Mouse (Mus musculus) brain, adult 10 weeks (tissue): ENCODE measurements around the gene Pmm2. TPM values are rescaled to one million over a fixed set of nuclear protein-coding genes. Genes with fewer than 3 reads are reported as not detected.

Experiments used
- polyA plus RNA-seq: library from polyadenylated mRNA; stranded (reverse); fragments of 350-450 nt; fragmentation: Illumina TruSeq; extraction: RNeasy Lipid Tissue Mini Kit (QIAGEN cat#74804); gene quantifications from one replicate; pipeline ENCODE4 v1.2.3, GENCODE M21; 2015; ENCODE audit warnings: low read depth, low replicate concordance

Pmm2 gene
- polyA plus RNA-seq = 28.0 TPM

DNA sequence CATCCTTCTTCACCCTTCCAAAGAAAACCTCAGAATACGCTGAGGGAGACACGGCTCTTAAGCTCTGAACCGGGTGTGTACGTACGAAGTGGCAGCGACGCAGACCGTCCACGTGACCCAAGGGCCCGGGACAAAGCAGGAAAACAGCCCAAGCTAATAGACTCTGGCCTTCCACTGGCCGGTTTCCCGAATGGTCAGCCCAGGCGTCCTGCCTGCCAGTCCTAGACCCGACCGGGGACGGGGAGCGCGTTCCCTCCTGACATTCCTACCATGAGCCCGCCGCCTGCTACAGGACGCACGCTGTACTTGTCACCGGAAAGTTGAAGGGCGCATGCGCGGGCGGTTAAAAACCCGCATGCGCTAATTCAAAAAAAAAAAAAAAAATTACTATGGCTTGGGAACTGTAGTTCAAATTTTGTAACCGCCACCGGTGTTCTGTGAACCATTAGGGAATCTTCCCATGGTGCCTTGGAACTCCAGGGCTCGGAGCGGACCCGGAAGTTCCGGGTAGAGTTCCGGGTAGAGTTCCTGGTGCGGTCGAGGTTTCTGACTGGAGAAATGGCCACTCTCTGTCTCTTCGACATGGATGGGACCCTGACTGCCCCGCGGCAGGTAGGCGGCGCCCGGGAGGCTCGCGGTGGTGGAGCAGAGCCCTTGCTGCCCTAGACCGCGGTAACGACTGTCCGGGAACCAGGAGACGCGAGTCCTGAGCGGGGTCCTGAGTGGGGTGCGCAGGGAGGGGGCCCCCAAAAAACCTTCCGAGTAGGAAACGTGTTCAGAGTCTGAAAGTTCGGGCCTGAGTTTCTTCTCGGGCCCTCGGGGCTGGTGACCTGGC is at the start of gene Pmm2, which contains the start of gene Tmem186:
Pmm2 (plus strand) TSS at position 458 of the 835 bp plus-strand sequence.
Tmem186 (minus strand) TSS at position 496 of the 835 bp plus-strand sequence.

DNA sequence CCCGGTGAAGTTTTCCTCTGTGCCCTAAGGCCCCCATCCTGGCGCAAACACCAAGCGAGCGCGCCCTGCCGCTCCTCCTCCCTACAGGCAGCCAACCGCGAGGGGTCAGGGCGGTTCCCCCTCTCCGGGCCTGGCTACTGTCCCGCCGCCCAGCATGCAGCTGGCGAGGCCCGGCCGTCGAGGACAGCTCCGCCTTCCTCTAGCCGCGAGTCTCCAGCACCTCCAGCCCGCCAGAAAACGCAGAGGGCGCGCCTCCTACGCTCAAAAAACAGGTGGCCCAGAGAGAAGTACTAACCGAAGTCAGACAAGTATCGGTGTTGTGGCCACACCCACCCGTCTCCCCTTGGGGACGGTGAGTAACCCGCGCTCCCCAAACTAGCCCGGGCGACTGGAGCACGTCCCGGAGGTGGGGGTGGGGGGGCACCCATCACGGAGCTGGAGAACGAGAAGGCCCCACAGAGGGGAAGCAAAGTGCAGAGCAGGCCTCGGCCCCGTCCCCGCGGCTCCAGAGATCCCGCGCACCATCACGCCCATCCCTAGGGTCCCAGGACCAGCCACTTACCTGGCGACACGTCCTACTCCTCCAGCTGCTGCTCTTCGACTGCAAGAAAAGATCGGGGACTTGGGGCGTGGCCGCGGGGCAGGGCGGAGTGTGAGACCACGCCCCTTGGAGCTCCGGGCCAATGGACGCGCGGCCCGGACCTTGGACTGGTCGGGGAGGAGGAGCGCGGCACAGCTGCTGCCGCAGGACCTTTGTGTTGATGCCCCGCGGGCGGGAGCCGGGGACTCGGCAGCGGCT is 34.3 kb downstream of the Pmm2 start, which contains the start of gene Carhsp1:
Carhsp1 (minus strand) TSS at position 605 of the 799 bp plus-strand sequence.

DNA sequence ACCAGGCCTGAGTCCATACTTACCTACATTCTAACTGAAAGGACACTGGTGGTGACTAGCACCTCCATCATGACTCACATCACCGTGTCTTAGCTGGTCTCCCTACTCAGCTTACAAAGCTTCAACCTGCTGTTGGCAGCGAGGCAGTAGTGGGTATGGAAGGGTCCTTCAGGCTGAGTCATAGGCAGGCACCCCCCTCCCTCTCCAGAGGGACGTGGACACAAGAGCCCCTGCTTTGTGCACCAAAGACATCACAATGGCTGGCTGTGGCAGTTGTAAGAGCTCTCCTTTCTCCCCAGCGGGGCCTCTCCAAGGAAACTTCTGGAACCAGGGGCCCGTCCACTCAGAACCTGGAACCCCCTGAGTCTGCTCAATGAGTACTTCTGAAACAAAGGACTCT is 43.0 kb downstream of the Pmm2 start, which contains the start of gene Gm5767:
Gm5767 (plus strand) TSS at position 301 of the 400 bp plus-strand sequence.

Other genes starting within 250 kb of the Pmm2 start
- gene Tmem114, start 212.5 kb upstream of the Pmm2 start, polyA plus RNA-seq = 0.98 TPM
- 27.8 TPM for gene Mettl22, start 166.9 kb upstream of the Pmm2 start, polyA plus RNA-seq
- 194 TPM for gene Abat, start 124.2 kb upstream of the Pmm2 start, polyA plus RNA-seq
- gene Tmem186, start within 50 bp of the Pmm2 start, polyA plus RNA-seq = 15.5 TPM
- 42.3 TPM for gene Carhsp1, start 34.5 kb downstream of the Pmm2 start, polyA plus RNA-seq
- gene Gm5767, start 43.1 kb downstream of the Pmm2 start, polyA plus RNA-seq = not detected
- 92.4 TPM for gene Usp7, start 154.6 kb downstream of the Pmm2 start, polyA plus RNA-seq
- gene 1810013L24Rik, start 192.4 kb downstream of the Pmm2 start, polyA plus RNA-seq = 62.8 TPM